Mouse (Mus musculus) neutrophil, adult 83 days (primary cell): ENCODE measurements around the gene Btbd35f21. TPM values are rescaled to one million over a fixed set of nuclear protein-coding genes. Genes with fewer than 3 reads are reported as not detected.

Experiments
- total RNA-seq, 2 experiments: library from RNA; stranded (reverse); gene quantifications; one replicate each; pipeline ENCODE4 v1.2.4; 2023

The Btbd35f21 gene
- total RNA-seq = not detected

GRCm38 (mm10) chrX:32725809-32726208 lies at the start of gene Btbd35f21:
Gene Btbd35f21 (plus strand): TSS chrX:32726109.

Other genes with a start within 250 kb of the Btbd35f21 start
- gene Btbd35f1, start 166.1 kb upstream of the Btbd35f21 start, total RNA-seq = not detected
- not detected for gene Gm5926, start 75.4 kb upstream of the Btbd35f21 start, total RNA-seq
- gene Btbd35f30, start 168.5 kb downstream of the Btbd35f21 start, total RNA-seq = not detected
- gene Gm21789, start 215.7 kb downstream of the Btbd35f21 start, total RNA-seq = not detected
- not detected for gene Btbd35f5, start 247.8 kb downstream of the Btbd35f21 start, total RNA-seq